Mouse (Mus musculus) E14TG2a.4 (cell line): ENCODE measurements around the gene Rprd1b.

ENCODE experiments used
- H3K27me3 ChIP-seq: 2 replicates; pipeline ENCODE4 v1.6.1; 2014; ENCODE audit warnings: low read length, control low read depth; ENCODE audit not compliant: insufficient read depth
- H3K36me3 ChIP-seq: 2 replicates; pipeline ENCODE4 v1.6.1; 2014; ENCODE audit warnings: low read length, control low read depth; ENCODE audit not compliant: insufficient read depth
- H3K4me1 ChIP-seq: replicated peaks from 2 replicates; pipeline ENCODE4 v1.6.1; 2014; ENCODE audit warnings: low read depth, low read length, control low read depth
- H3K4me3 ChIP-seq: replicated peaks from 2 replicates; pipeline ENCODE4 v1.5.1; 2014; ENCODE audit warnings: mild to moderate bottlenecking, low read length
- H3K9me3 ChIP-seq: 2 replicates; pipeline ENCODE4 v1.6.1; 2014; ENCODE audit warnings: low read length, control low read depth
- CTCF ChIP-seq: conservative IDR thresholded peaks from 2 replicates; pipeline ENCODE4 v1.5.1; 2014; ENCODE audit warnings: low read length
- NANOG ChIP-seq: IDR thresholded peaks from 2 replicates; pipeline ENCODE4 v1.6.1; 2014; ENCODE audit warnings: borderline replicate concordance, low read length, mixed read lengths
- POU5F1 ChIP-seq: IDR thresholded peaks from 2 replicates; pipeline ENCODE4 v1.6.1; 2014; ENCODE audit warnings: low read length, borderline replicate concordance

The Rprd1b gene

DNA sequence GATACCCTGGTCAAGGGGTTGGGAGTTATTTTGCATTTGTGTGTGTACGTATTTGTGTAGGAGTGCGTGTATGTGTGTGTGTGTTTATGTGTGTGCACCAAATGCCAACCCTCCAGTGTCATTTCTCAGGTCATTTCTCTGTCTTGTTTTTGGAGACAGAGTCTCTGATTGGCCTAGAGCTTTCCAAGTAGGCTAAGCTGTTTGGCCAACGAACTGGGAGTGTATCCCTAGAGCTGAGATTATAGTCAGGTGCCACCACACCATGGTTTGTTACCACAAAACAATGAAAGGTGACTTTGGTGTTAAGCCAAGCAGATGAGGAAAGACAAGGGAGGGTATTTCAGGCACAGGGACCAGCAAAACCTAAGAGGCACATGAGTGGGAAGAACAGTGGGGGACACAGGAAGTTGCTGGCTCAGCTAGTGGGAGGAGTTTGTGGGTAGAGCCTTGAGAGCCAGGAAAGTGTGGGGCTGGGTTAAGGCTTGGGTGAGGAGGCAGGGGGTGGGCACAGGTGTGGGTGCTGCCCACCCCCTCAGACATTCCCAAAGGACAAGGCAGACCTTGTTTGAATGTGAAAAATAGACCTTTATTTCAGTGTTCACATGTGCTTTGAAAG is 87.6 kb downstream of the Rprd1b start:
- H3K4me3 ChIP-seq = no peak overlapping the region
- TF ChIP-seq CTCF (no peak), POU5F1 (no peak), NANOG (no peak)
- H3K4me1 ChIP-seq = peaks cover 7% of the 10 kb centered on the region; the same call in 1 of the 2 replicates
- H3K27me3 ChIP-seq = no peaks in the 10 kb centered on the region; the same call in 1 of the 2 replicates
- H3K9me3 ChIP-seq = peaks cover 8% of the 10 kb centered on the region
- no peaks in the 10 kb centered on the region for H3K36me3 ChIP-seq

- H3K27me3 ChIP-seq = no peaks in the 10 kb centered on the region; the same call in 1 of the 2 replicates
- TF ChIP-seq NANOG (no peak), POU5F1 (no peak), CTCF (no peak)
- H3K4me3 ChIP-seq = no peak overlapping the region
- H3K36me3 ChIP-seq = no peaks in the 10 kb centered on the region
- H3K9me3 ChIP-seq = peaks cover 8% of the 10 kb centered on the region
- H3K4me1 ChIP-seq = peaks cover 7% of the 10 kb centered on the region; the same call in 1 of the 2 replicates
Observed at GRCm38 (mm10) chr2:158116653-158117052, 88.4 kb downstream of the Rprd1b start.

DNA sequence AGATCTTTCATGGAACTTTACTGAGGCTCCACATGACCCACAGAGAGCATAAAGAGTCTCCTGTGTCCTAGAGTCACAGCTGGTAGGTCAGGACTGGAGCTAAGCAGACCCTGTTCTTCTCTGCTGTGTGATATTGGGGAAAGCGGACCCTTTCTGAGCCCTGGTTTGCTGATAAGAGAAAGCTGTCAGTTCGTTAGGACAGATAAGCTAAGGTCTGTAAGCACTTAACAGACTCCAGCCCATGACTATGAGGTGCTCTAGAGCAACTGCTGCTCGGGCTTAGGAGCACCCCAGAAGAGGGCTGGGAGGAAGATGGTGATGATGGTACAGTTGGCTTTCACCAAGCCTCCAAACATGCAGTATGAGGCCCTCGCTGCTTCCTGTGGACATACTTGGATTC is 90.8 kb downstream of the Rprd1b start:
- H3K9me3 ChIP-seq = peaks cover under 1% of the 10 kb centered on the region; the same call in 1 of the 2 replicates
- no peaks in the 10 kb centered on the region for H3K36me3 ChIP-seq
- no peak overlapping the region for H3K4me3 ChIP-seq
- TF ChIP-seq NANOG = no peak
- TF ChIP-seq CTCF = no peak
- TF ChIP-seq POU5F1 = no peak
- peaks cover 7% of the 10 kb centered on the region; the same call in 1 of the 2 replicates for H3K4me1 ChIP-seq
- no peaks in the 10 kb centered on the region; the same call in 1 of the 2 replicates for H3K27me3 ChIP-seq

- Histone ChIP-seq H3K4me1 (peaks cover 7% of the 10 kb centered on the region; the same call in 1 of the 2 replicates), H3K4me3 (no peak overlapping the region), H3K27me3 (no peaks in the 10 kb centered on the region; the same call in 1 of the 2 replicates), H3K36me3 (no peaks in the 10 kb centered on the region), H3K9me3 (no peaks in the 10 kb centered on the region)
- TF ChIP-seq CTCF (no peak), POU5F1 (no peak), NANOG (no peak)
Observed at GRCm38 (mm10) chr2:158120211-158120610, 91.9 kb downstream of the Rprd1b start.

DNA sequence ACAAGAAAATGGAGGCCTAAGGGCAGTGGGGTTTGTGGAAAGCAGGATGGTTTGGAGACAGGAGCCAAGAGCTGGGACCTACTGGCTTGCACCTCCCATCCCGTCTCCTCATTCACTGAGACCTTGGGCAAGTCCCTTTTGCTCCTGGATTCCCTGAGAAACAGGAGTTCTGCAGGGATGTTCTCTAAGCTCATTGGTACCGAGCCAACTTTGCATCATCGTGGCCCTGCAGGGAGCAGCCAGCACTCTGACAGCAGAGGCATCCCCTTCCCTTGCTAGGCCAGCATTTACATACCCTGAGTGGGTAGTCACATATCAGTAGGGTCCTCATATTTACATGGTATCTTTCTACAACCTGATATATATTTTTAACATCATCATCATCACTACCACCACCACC is 92.6 kb downstream of the Rprd1b start:
- H3K36me3 ChIP-seq = no peaks in the 10 kb centered on the region
- TF ChIP-seq NANOG (no peak), POU5F1 (no peak), CTCF (no peak)
- H3K27me3 ChIP-seq = no peaks in the 10 kb centered on the region; the same call in 1 of the 2 replicates
- H3K9me3 ChIP-seq = no peaks in the 10 kb centered on the region
- H3K4me3 ChIP-seq = no peak overlapping the region
- H3K4me1 ChIP-seq = peaks cover 7% of the 10 kb centered on the region; the same call in 1 of the 2 replicates

DNA sequence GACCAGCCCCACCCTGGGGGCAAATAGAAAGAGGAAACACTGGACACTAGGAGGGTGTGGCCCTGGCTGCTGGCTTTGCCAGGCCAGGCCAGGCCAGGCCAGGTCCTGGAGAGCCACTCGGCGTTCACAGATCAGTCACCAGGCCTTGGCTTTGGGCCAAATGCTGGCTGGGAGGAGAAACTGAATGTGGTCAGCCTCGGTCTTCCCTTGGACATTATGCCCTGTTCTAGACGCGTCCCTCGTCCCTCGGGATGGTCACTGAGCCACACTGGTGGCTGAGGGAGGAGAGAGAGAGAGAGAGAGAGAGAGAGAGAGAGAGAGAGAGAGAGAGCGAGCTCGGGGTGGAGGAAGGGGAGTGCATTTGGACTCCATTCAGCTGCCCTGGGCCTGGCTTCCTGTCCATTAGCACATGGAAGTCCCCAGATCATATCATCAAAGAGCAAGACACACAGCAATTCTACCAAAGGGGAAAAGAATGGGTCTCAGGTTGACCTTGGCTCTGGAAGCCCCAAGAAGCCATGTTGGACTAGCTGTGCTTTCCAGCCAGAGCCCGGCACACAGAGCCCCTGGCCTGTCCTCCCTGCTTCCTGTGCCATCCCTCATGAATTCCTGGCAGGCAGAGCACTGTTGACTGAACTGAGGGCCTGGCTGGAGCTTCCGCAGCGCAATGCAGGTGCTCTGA is 93.5 kb downstream of the Rprd1b start:
- no peaks in the 10 kb centered on the region for H3K9me3 ChIP-seq
- H3K4me1 ChIP-seq = peaks cover 3% of the 10 kb centered on the region; the same call in 1 of the 2 replicates
- TF ChIP-seq CTCF = no peak
- TF ChIP-seq NANOG = no peak
- no peak for TF ChIP-seq POU5F1

DNA sequence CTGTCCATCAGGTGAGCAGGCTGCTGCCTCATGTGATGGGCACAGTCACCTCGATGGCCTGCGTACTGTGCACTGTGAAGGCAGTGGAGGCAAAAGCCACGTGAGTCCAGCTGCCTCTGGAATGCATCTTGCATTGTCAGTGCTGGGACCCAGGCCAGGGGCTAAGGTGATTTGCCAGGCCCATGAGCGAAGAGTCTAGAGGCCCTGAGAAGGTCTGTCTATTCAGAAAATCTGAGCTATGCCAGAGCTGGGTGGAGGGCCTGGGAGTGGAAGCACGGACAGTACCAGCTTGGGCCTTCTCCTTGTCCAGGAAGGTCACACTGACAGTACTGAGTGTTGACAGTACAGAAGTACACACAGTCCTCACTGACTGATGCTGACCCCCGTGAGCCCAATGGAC is 94.5 kb downstream of the Rprd1b start:
- TF ChIP-seq NANOG (no peak), POU5F1 (no peak), CTCF (no peak)

More for the DNA sequence above, 93.5 kb downstream of the Rprd1b start:
- Histone ChIP-seq H3K4me3 (no peak overlapping the region), H3K27me3 (no peaks in the 10 kb centered on the region; the same call in 1 of the 2 replicates), H3K36me3 (no peaks in the 10 kb centered on the region)

GRCm38 (mm10) chr2:158127245-158127644 is 98.9 kb downstream of the Rprd1b start:
- Histone ChIP-seq H3K4me3 (no peak overlapping the region), H3K36me3 (no peaks in the 10 kb centered on the region), H3K27me3 (no peaks in the 10 kb centered on the region), H3K4me1 (peaks cover 15% of the 10 kb centered on the region; the same call in 1 of the 2 replicates), H3K9me3 (no peaks in the 10 kb centered on the region)
- TF ChIP-seq POU5F1 (no peak), CTCF (no peak), NANOG (no peak)

More for the DNA sequence above, 94.5 kb downstream of the Rprd1b start:
- Histone ChIP-seq H3K36me3 (no peaks in the 10 kb centered on the region), H3K4me1 (no peaks in the 10 kb centered on the region), H3K4me3 (no peak overlapping the region), H3K27me3 (no peaks in the 10 kb centered on the region; the same call in 1 of the 2 replicates), H3K9me3 (no peaks in the 10 kb centered on the region)
